Mouse (Mus musculus) hindbrain, embryonic 15.5 days (tissue): ENCODE results near the gene Cacna1s. TPM values are rescaled to one million over a fixed set of nuclear protein-coding genes. Genes with fewer than 3 reads are reported as not detected.

Experiments used
- ATAC-seq: fragments of 200-750 bp; cut with Nextera tagmentation; 2 replicates; pipeline ENCODE4 v1.8.0; 2017; ENCODE audit warnings: low read depth, moderate number of reproducible peaks, moderate TSS enrichment; ENCODE audit not compliant: low FRiP score
- H3K27ac ChIP-seq: fragments of 300-500 bp; sonication (generic); replicated peaks from 2 replicates; pipeline ENCODE4 v1.5.1; 2015; ENCODE audit warnings: mild to moderate bottlenecking, inconsistent platforms
- H3K27me3 ChIP-seq: fragments of 300-500 bp; sonication (generic); 2 replicates; pipeline ENCODE4 v1.6.1; 2015; ENCODE audit warnings: control low read depth, inconsistent platforms
- H3K36me3 ChIP-seq: fragments of 300-500 bp; sonication (generic); 2 replicates; pipeline ENCODE4 v1.6.1; 2015; ENCODE audit warnings: control low read depth, inconsistent platforms
- H3K4me1 ChIP-seq: fragments of 300-500 bp; sonication (generic); replicated peaks from 2 replicates; pipeline ENCODE4 v1.6.1; 2015; ENCODE audit warnings: control low read depth, inconsistent platforms
- H3K4me2 ChIP-seq: fragments of 300-500 bp; sonication (generic); 2 replicates; pipeline ENCODE4 v1.6.1; 2015; ENCODE audit warnings: moderate library complexity, mild to moderate bottlenecking, inconsistent platforms
- H3K4me3 ChIP-seq: fragments of 300-500 bp; sonication (generic); 2 replicates; pipeline ENCODE4 v1.5.1; 2015; ENCODE audit warnings: mild to moderate bottlenecking, inconsistent platforms
- H3K9ac ChIP-seq: fragments of 300-500 bp; sonication (generic); 2 replicates; pipeline ENCODE4 v1.6.1; 2015; ENCODE audit warnings: inconsistent platforms
- H3K9me3 ChIP-seq: fragments of 300-500 bp; sonication (generic); 2 replicates; pipeline ENCODE4 v1.6.1; 2016; ENCODE audit warnings: control low read depth, inconsistent platforms
- WGBS: fragments of 180-500 bp; shearing (Covaris S2); methylation state at CpG from one replicate; pipeline ENCODE4 v1.1.7; 2015; 5-methylcytosine and 5-hydroxymethylcytosine counted together
- polyA plus RNA-seq: library from polyadenylated mRNA; unstranded; fragments of >200 nt; fragmentation: Nextera tagmentation; extraction: Ambion mirVana; gene quantifications from 2 replicates; pipeline ENCODE4 v1.2.1, GENCODE M21; 2015

Gene Cacna1s
- polyA plus RNA-seq, 1 experiment from 2014 or later = 0.32 TPM

GRCm38 (mm10) chr1:136120263-136120603 lies 67.7 kb downstream of the Cacna1s start:
- Histone ChIP-seq H3K9ac (no peak overlapping the region), H3K9me3 (no peaks in the 10 kb centered on the region), H3K36me3 (no peaks in the 10 kb centered on the region), H3K27me3 (no peaks in the 10 kb centered on the region), H3K27ac (no peak overlapping the region), H3K4me1 (peaks cover 18% of the 10 kb centered on the region), H3K4me3 (no peak overlapping the region), H3K4me2 (no peak overlapping the region)
- 80% methylated on average over 1 of the region's 1 CpGs for WGBS
- ATAC-seq = no peak

- Histone ChIP-seq H3K36me3 (no peaks in the 10 kb centered on the region), H3K4me3 (no peak overlapping the region)
- 52% methylated on average over 6 of the region's 6 CpGs for WGBS
Measured at GRCm38 (mm10) chr1:136120785-136121184, 68.2 kb downstream of the Cacna1s start.

DNA sequence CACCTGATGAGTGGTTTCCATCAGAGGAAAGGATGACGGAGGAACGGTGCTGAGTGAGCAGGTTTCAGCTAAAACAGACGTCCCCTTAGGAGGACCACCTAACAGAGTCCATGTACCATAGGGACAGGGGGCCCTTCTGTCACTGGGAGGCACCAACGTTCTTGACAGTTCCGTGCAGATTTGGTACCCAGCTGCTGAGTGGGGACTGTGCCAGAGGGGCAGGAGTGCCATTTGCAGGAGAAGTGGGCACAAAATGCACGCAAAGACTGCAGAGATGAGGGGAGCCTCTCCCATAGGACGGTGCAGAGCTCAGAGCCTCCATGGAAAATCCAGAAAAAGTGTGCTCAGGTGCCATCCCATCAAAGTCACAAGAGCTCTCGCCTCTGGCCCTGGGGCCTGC lies 69.5 kb downstream of the Cacna1s start:
- Histone ChIP-seq H3K9ac (no peak overlapping the region), H3K4me3 (no peak overlapping the region), H3K36me3 (no peaks in the 10 kb centered on the region), H3K4me2 (no peak overlapping the region), H3K9me3 (no peaks in the 10 kb centered on the region), H3K27me3 (no peaks in the 10 kb centered on the region), H3K27ac (no peak overlapping the region), H3K4me1 (peaks cover 18% of the 10 kb centered on the region)
- WGBS = 73% methylated on average over 8 of the region's 8 CpGs
- no peak for ATAC-seq

More at GRCm38 (mm10) chr1:136120785-136121184, 68.2 kb downstream of the Cacna1s start:
- ATAC-seq = no peak
- Histone ChIP-seq H3K4me2 (no peak overlapping the region), H3K27me3 (no peaks in the 10 kb centered on the region), H3K4me1 (peaks cover 18% of the 10 kb centered on the region), H3K27ac (no peak overlapping the region), H3K9me3 (no peaks in the 10 kb centered on the region), H3K9ac (no peak overlapping the region)

- Histone ChIP-seq H3K27ac (no peak overlapping the region), H3K4me3 (no peak overlapping the region), H3K4me2 (no peak overlapping the region), H3K27me3 (no peaks in the 10 kb centered on the region), H3K36me3 (no peaks in the 10 kb centered on the region), H3K9ac (no peak overlapping the region), H3K9me3 (no peaks in the 10 kb centered on the region), H3K4me1 (peaks cover 26% of the 10 kb centered on the region)
- WGBS = 82% methylated on average over 10 of the region's 10 CpGs
- ATAC-seq = no peak
Measured at GRCm38 (mm10) chr1:136126159-136126765, 73.7 kb downstream of the Cacna1s start.

GRCm38 (mm10) chr1:136126895-136127294 lies 74.3 kb downstream of the Cacna1s start:
- 81% methylated on average over 10 of the region's 10 CpGs for WGBS
- no peaks in the 10 kb centered on the region for H3K27me3 ChIP-seq
- no peak for ATAC-seq

DNA sequence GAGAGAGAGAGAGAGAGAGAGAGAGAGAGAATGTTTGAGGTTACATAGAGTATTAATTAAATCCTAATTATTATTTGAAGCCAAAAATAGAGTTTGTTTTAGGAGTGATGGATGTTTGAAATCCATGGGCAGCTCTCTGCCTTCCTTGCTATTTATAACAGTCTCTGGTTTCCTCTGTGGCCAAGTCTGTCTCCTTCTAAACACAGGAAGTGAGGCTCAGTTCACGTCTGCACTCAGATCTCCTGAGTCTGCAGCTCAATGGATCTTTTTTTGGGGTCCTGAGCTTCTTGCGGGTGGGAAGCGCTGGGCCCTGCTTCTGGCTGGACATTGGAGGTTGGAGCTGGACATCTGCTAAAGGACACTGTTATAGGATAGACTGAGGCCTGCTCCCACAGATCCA lies 75.3 kb downstream of the Cacna1s start:
- no peak overlapping the region for H3K4me3 ChIP-seq

More at GRCm38 (mm10) chr1:136126895-136127294, 74.3 kb downstream of the Cacna1s start:
- Histone ChIP-seq H3K9me3 (no peaks in the 10 kb centered on the region), H3K36me3 (no peaks in the 10 kb centered on the region), H3K4me1 (peaks cover 26% of the 10 kb centered on the region), H3K27ac (no peak overlapping the region), H3K4me3 (no peak overlapping the region), H3K9ac (no peak overlapping the region), H3K4me2 (no peak overlapping the region)

GRCm38 (mm10) chr1:136128416-136128815 lies 75.9 kb downstream of the Cacna1s start:
- Histone ChIP-seq H3K36me3 (no peaks in the 10 kb centered on the region), H3K9ac (no peak overlapping the region), H3K4me2 (no peak overlapping the region), H3K4me1 (peaks cover 30% of the 10 kb centered on the region), H3K27me3 (no peaks in the 10 kb centered on the region), H3K4me3 (no peak overlapping the region), H3K27ac (no peak overlapping the region), H3K9me3 (no peaks in the 10 kb centered on the region)
- 39% methylated on average over 5 of the region's 5 CpGs for WGBS
- ATAC-seq = no peak

More for the DNA sequence above, 75.3 kb downstream of the Cacna1s start:
- no peak overlapping the region for H3K27ac ChIP-seq
- WGBS = 71% methylated on average over 3 of the region's 3 CpGs
- H3K4me1 ChIP-seq = peaks cover 26% of the 10 kb centered on the region
- no peaks in the 10 kb centered on the region for H3K36me3 ChIP-seq
- no peak overlapping the region for H3K9ac ChIP-seq
- H3K9me3 ChIP-seq = no peaks in the 10 kb centered on the region
- no peak overlapping the region for H3K4me2 ChIP-seq
- H3K27me3 ChIP-seq = no peaks in the 10 kb centered on the region
- no peak for ATAC-seq

DNA sequence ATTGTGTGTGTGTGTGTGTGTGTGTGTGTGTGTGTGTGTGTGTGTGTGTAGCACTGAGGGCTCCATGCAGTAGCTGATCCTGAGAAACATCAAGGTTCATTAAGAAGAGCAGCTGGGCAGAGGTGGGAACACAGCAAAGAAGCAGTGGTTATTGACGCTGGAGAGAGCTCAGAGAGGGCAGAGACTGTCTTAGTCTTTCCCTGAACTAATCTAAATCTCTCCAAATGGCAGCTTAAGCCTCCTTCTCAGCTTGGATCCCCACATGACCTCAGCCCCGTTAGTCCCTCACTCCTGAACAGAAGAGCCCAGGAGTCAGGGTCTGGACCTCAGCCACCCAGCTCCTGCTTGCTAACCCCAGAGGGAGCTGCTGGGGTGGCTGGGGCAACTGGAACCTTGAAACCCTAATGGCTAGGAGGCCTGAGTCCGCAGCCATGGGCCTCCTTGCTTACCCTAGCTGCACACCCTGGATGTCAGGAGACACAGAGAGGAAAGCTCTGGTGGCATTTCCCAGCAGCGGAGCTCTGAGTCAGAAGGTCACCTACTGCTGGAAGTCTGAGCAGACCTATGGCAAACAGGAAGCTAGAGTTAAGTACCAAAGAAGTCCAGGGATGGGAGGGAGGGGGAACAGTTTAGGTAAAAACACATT lies 76.5 kb downstream of the Cacna1s start:
- 48% methylated on average over 4 of the region's 4 CpGs for WGBS
- Histone ChIP-seq H3K4me2 (peak overlapping the region; percentile 70; the same call in 1 of the 2 replicates), H3K27ac (0 out of 2 replicates have a peak overlapping the region, but pooled peaks have one; percentile 4), H3K36me3 (no peaks in the 10 kb centered on the region), H3K9ac (no peak overlapping the region), H3K4me3 (no peak overlapping the region), H3K4me1 (peaks cover 36% of the 10 kb centered on the region), H3K9me3 (no peaks in the 10 kb centered on the region), H3K27me3 (no peaks in the 10 kb centered on the region)
- ATAC-seq = no peak

GRCm38 (mm10) chr1:136130107-136130506 lies 77.6 kb downstream of the Cacna1s start:
- H3K27me3 ChIP-seq = no peaks in the 10 kb centered on the region
- no peaks in the 10 kb centered on the region for H3K9me3 ChIP-seq
- H3K4me1 ChIP-seq = peaks cover 47% of the 10 kb centered on the region
- peak overlapping the region; percentile 89 for H3K9ac ChIP-seq
- H3K36me3 ChIP-seq = no peaks in the 10 kb centered on the region
- H3K4me2 ChIP-seq = peak overlapping the region; percentile 70
- WGBS = 40% methylated on average over 3 of the region's 3 CpGs
- peak overlapping the region; percentile 93 for H3K27ac ChIP-seq
- ATAC-seq = no peak
- peak overlapping the region; percentile 67 for H3K4me3 ChIP-seq

DNA sequence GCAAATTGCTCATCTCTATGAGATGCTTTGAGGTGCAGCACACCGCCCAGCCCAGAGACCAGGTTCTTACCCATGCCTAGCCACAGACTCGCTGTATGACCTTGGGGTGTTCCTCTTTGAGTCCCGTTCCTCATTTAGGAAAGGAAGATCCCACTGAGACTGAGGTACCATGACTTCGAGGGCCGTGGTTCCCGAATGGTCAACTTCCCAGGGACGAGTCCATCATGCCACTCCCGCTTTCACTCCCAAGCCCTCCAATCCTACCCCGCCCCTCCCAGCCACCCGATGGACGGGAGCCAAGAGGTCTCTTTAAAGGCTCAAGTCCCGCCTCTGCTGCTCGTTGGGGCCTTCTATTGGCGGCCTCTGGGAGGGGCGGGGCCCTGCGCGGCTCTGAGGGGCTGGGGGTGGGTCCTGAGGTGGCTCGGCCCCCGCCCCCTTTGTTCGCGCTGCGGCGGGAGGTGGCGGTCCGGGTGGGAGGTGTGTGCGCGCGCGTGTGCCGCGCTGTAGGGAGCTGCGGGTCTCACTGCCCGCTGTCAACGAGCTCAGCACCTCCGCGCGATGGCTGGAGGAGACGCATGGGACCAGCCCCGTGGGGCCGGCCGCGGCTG lies 78.5 kb downstream of the Cacna1s start, which contains the start of gene Kif21b:
TSS of gene Kif21b (plus strand) at position 439 of the 608 bp plus-strand sequence.
- peak; percentile 89 for ATAC-seq
- peak within 1 kb of the TSS; percentile 89 for H3K9ac ChIP-seq
- no peaks in the 10 kb centered on the region for H3K36me3 ChIP-seq
- H3K4me3 ChIP-seq = peak within 1 kb of the TSS; percentile 67
- H3K4me2 ChIP-seq = peak within 1 kb of the TSS; percentile 70
- peaks cover 56% of the 10 kb centered on the region for H3K4me1 ChIP-seq
- WGBS = 1% methylated on average over 42 of the region's 42 CpGs
- H3K27me3 ChIP-seq = no peaks in the 10 kb centered on the region
- peak within 1 kb of the TSS; percentile 93 for H3K27ac ChIP-seq
- no peaks in the 10 kb centered on the region for H3K9me3 ChIP-seq

- Histone ChIP-seq H3K4me3 (peak overlapping the region; percentile 67), H3K9ac (peak overlapping the region; percentile 89), H3K27ac (peak overlapping the region; percentile 93), H3K4me2 (peak overlapping the region; percentile 70), H3K9me3 (no peaks in the 10 kb centered on the region), H3K4me1 (peaks cover 63% of the 10 kb centered on the region), H3K27me3 (no peaks in the 10 kb centered on the region), H3K36me3 (no peaks in the 10 kb centered on the region)
- WGBS = 0% methylated on average over 40 of the region's 43 CpGs
- ATAC-seq = peak; percentile 33
Measured at GRCm38 (mm10) chr1:136131603-136132291, 79.2 kb downstream of the Cacna1s start.
